Mouse (Mus musculus) retina, postnatal 1 day (tissue): ENCODE measurements around the gene Setx.

Source experiments
- DNase-seq: peaks from one replicate; pipeline ENCODE4 v3.0.0-alpha.2; 2012

Setx gene

GRCm38 (mm10) chr2:29222302-29222701 lies 98.3 kb downstream of the Setx start:
- peak; percentile 60 for DNase-seq

GRCm38 (mm10) chr2:29223591-29224262 lies 99.7 kb downstream of the Setx start:
- DNase-seq, result no peak

GRCm38 (mm10) chr2:29226671-29227070 lies 102.7 kb downstream of the Setx start:
- no peak for DNase-seq

- peak; percentile 46 for DNase-seq
Observed at GRCm38 (mm10) chr2:29230191-29230835, 106.3 kb downstream of the Setx start.
